Mouse (Mus musculus) stomach, postnatal 0 days (tissue): ENCODE measurements at regions not wholly inside any gene's neighbourhood (a gene's known extent, or its start where the extent isn't known, plus 50 kb on each side); places are given as distances from the start of the nearest gene placed in this dataset.

Source experiments
- CTCF ChIP-seq: IDR thresholded peaks from 2 replicates; pipeline ENCODE4 v1.5.1; 2016; ENCODE audit warnings: antibody characterized with exemption, low read depth, mild to moderate bottlenecking, moderate library complexity
- EP300 ChIP-seq: optimal IDR thresholded peaks from 2 replicates; pipeline ENCODE3; 2016; ENCODE audit warnings: antibody characterized with exemption

DNA sequence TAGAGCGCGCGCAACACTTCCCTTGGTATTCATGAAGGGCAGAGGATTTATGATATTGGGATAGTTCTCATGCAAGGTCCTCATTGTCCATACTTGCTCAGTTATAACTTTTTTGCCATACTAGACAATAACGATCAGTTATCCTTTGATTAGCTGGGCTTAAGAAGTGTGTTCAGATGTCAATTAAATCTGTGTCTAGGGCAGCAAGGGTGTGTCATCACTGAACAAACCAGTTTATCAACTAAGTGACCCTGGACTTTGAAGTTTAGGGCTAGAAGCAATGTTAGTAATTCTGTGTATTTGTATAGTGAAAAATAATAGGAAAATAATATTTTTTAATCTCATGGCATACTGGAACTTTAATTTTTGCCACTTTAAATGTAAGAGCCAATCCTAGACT, 225.3 kb upstream of the Nectin3 start:
- TF ChIP-seq CTCF (no peak), EP300 (no peak)
